Mouse (Mus musculus) ZHBTc4 (cell line): ENCODE results near the gene Flnc.
"Not testable (repeated sequence)": the region's sequence is repeated elsewhere in the genome, so short reads cannot be mapped to it uniquely, and the experiment has no call there.

ENCODE experiments used
- DNase-seq: peaks from one replicate; pipeline ENCODE4 v3.0.0-alpha.2; 2011; ENCODE audit warnings: low read depth, low spot score

Gene Flnc

DNA sequence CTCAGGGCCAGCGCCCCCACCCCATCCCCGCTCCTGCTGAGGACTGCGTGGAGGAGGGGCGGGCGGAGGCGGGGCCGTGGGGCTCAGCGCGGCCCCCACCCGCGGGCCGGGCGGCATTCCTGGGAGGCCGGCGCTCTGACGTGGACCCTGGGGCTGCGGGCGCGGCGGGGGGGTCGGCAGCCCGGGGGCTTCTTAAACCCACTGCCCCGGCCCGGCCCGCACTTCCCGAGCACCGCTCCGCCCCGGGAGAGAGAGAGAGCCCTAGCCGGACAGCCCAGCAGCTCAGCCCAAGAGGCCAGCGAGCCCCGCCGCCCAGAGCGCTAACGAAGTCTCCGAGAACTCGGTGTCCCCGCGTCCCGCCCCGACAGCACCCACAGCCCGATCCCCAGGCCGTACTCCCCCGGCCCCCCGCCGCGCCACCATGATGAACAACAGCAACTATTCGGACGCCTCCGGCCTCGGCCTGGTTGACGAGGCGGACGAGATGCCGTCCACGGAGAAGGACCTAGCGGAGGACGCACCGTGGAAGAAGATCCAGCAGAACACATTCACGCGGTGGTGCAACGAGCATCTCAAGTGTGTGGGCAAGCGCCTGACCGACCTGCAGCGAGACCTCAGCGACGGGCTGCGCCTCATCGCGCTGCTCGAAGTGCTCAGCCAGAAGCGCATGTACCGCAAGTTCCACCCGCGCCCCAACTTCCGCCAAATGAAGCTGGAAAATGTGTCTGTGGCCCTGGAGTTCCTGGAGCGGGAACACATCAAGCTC, at the start of gene Flnc:
TSS of gene Flnc (plus strand) at position 219 of the 766 bp plus-strand sequence.
- peak; percentile 54 for DNase-seq

DNA sequence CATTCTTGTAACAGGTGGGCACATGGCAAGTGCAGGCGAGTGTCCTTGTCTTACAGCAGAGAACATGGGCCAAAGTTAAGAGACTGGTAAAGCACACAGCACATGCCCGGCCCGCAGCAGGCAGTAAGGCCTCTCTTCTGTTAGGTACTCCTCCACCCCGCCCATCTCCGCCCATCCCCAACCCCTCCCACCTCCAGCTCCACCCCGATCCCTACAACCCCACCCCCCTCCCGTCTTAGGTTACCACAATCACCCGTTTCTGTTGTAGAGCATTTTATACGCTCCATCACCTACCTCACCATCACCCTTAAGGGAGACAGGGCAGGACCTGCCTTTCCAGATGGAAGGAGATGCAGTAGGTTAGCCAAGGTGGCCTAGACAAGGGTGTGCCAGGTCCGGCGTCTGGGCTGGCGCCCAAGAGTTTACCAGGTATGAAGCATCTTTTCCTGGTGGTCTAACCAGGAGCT, 45.0 kb upstream of the Flnc start, which contains the start of gene Opn1sw:
TSS of gene Opn1sw (minus strand) at position 417 of the 467 bp plus-strand sequence.
- peak; percentile 76 for DNase-seq

DNA sequence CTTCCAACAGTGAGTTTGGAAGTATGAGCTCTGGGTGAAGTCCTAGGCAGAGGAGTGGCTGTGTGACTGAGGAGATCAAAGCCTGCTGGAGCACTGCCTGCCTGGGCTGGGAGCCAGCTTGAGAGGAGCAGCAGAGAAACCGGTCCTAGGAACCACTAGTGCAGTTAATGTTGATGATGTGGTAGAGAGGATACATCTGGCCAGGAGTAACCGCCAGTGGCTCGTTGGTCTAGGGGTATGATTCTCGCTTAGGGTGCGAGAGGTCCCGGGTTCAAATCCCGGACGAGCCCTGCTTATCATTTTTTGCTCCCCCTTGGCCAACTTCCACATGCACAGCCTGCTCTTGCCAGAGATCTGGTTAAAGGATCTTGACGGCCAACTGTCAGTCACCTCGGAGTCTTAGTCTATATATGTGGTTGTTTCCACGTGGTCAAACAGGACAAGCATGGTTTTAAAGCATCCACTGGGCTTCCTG, 44.4 kb upstream of the Flnc start:
- peak; percentile 79 for DNase-seq

DNA sequence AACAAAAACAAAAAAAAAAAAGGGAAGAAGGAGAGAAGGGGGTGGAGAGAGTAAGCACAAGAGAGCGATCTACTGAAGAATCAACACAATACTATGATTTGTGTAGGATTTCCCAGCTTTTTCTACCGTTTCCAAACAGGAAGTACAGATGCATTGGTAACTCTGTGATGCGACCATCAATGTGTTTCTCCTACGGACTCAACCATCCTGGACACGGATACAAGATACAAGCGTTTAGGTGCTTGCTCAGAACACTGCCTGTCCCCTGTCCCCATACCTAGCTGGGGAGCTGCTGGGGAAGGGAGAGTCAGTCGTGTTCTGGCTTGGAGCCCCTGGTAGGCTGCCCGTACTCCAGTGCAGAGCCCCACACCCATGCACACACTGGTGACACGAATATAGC, 43.6 kb upstream of the Flnc start:
- no peak for DNase-seq

DNA sequence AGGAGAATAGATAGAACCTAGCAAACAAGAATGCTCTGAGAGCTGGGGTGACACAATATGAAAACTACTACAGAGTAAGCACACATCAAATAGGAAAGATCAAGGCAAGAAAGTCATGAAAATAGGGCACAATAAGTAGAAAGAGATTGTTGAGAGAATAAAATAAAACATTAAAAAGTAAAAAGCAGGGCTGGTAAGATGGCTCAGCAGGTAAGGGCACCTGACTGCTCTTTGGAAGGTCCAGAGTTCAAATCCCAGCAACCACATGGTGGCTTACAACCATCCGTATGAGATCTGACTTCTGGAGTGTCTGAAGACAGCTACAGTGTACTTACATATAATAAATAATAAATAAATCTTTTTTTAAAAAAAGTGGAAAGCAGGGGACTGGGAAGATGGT, 42.6 kb upstream of the Flnc start:
- DNase-seq: not testable (repeated sequence)

DNA sequence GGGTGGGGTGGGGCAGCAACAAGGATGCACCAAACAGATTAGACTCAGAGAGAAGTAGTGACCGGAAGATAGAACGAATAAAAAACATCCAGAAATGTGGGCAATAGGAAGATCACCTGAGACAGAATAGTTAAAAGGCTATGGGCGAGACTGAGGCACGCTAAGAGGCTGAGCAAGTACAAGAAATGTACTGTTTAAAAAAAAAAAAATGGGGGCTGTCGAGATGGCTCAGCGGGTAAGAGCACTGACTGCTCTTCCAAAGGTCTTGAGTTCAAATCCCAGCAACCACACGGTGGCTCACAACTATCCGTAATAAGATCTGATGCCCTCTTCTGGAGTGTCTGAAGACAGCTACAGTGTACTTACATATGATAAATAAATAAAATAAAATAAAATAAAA, 41.8 kb upstream of the Flnc start:
- DNase-seq: not testable (repeated sequence)

DNA sequence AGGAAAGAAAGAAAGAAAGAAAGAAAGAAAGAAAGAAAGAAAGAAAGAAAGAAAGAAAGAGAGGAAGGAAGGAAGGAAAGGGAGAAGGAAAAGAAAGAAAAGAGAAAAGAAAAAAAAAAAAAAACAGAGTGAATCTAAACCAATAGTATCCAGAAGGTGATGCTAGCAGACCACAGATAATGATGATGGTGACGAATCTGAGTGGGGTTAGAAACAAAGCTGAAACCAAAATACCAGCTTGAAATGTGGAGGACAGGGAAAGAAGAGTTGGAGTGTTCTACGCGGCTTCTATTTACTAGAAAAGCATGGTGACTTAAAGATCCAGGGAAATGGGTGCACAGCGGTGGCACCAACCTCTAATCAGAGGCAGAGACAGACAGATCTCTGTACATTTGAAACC, 41.3 kb upstream of the Flnc start:
- DNase-seq: no peak

DNA sequence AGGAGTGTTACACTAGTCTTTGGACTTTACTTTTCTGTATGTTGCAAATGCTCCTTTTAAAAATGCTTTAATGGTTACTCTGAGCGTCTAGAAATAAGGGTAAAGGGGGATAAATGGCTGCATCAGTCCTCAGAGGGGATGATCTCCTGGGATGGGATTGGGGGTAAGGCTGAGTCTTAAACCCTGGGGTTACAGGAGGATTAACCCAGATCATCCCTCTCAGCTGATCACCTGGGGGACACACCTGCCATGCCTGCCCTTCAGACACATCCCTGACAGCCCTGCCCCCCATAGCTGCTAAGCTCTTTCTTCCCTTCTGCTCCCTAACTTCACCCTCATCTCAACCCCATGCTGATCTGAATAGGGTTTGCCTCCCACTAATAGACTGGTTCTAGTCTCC, 38.8 kb upstream of the Flnc start:
- no peak for DNase-seq

DNA sequence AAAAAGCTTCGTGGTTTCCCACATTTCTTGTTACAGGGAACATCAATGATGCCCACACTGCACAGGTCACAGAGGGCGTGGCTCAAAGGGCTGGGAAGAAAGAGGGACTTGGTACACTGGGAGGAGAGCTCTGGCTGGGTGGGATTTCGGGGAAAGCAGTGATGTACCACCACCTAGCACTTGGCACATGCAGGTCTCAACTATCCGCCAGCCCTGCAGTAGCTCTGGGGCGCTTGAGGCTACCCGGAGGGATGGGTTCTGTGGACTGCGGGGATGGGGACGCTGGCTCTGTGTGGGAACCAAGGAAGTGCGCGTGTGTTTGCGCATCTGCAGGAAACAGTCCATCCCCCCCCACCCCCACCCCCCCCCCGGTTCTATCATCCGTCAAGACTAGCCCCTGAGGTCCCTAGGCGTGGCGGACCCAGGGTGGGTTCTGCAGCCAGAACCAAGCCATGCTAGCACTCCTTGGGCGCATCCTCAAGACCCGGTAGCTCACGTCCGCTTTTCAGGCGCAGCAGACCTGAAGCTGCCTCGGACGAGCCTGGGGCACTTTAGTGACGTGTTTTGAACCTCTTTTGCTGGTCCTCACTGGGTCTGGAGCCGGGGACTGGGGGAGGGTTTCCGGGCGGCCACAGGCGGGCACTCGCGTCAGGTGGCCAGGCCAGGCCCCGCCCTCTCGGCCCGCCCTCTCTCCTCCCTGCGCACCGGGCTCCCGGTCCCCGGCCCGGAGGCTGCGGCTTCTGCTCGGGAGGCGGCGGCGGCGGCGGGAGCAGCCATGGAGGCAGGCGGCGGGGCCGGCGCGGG, 36.9 kb upstream of the Flnc start, which contains the start of gene Ccdc136:
TSS of gene Ccdc136 (plus strand) at position 400 of the 804 bp plus-strand sequence.
- peak; percentile 62 for DNase-seq

DNA sequence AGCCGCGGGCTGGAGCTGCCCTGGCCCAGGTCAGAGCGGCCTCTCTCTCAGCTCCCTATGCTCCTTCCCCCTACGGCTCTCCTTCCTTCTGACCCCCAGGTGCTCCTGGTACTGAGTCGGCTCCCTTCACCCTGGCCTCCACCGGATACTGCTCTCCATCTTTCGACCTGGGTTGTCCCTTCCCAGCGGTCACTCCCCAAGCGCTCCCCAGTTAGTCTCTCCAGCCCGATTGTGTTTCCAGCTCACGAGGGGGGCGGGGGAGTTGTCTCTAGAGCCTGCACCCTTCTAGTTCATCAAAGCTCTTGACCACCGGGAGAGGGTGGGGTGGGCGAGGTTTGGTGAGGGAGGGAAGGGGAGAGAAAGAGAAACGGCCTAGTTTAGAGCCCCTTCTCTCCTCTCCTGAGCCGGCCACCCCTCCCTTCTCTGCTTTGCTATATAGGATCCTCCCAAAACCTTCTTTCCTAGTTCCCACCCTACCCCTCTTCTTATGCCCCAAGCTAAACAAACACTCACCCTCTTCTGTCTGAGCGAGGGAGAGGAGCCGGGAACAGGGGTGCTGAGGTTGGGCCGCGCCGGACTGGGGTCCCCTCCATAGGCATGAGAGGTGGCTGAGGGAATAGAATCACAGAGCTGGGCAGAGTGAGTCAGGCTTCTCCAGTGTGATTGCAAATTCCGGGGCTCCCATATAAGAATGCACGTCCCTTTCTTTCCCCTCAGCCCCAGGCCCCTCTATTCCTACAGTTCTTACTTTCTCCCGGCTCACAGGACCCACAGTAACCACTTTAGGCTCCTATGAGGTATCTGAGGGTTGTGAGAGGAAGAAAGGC, 36.1 kb upstream of the Flnc start:
- DNase-seq: peak; percentile 13

DNA sequence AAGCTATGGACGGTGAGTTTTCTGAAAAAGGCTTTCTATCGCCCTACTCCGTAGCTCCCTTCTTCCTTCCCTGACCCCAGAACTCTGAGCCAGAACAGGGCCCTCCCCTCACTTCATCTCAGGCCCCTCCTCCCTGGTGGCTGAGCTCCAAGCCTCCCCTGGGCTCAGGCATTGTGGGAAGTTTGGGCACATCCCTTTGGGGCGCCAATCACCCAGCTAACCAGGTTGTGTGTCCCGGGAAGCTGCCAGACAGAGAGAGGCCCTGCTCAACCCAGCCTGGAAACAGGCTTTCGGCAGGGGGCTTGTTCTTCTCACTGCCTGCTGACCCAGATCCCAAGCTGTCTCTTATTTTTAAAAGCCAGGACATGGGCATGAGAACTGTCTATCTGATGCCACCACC, 35.5 kb upstream of the Flnc start:
- DNase-seq: peak; percentile 21

DNA sequence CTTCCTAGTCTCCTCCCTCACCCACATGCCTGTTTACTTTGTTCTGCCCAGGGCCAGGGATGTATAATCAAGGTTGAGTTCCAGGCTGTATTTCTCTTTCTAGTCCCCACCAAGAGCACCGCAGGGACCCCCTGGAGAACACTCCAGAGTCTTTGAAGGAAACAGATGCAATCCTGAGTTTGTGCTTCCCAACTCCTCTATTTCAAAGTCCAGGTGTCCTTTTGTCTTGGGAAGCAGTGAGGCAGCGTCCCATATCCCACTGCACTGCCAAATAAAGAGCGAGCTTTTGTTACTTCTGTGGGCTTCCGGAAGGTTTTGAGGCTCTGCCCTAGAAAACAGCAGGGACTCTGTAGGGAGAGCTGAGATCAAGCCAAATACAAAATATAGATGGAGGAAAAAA, 33.2 kb upstream of the Flnc start:
- DNase-seq: peak; percentile 72

DNA sequence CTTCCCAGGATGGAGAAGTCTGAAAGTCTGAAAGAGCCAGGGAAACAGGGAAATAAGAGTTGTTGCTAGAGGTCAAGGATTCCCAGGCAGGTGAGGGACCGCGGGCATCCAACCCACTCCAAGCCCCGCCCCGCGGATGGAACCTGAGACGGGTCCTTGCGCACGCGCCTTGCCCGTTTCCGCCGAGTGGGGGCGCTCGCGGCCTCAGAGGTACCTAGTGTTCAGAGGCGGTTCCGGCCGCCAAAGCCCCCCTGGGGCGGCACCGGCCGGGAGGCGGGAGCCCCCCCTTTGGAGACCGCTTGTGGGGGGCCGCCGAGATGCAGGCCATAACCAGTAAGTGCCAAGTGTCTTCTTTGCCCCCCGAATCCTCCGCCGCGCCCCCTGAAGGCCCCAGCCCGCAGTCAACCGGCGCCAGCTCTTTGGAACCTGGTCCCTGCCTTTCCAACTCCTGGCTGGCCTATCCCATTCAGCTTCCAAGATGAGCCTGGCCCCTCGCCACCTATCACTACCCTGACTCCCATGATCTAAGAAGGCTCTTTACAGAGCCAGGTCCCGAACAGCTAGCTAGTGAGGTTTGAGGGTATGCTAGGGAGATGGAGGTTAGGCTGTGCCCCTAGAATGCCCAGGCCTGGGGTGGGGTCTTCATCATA, 30.2 kb upstream of the Flnc start:
- DNase-seq: peak; percentile 91

DNA sequence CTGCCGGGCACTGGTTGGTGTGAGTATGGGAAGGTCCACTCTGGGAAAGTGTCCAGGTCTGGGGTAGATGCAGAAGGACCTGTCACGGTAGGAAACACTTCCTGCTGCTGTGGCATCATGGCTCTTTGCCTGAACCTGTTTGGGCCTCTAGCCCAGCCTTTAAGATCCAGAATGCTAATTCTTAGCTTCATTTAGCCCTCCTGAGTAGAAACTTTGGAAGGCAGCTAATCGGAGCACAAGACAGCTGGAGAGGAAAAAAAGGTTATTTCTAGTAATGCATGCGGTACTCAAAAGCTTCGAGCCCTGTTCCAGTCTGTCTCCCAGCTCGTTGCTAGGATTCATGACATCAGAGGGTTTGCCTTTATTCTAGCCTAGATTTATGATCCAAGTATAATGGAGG, 26.6 kb upstream of the Flnc start:
- no peak for DNase-seq

DNA sequence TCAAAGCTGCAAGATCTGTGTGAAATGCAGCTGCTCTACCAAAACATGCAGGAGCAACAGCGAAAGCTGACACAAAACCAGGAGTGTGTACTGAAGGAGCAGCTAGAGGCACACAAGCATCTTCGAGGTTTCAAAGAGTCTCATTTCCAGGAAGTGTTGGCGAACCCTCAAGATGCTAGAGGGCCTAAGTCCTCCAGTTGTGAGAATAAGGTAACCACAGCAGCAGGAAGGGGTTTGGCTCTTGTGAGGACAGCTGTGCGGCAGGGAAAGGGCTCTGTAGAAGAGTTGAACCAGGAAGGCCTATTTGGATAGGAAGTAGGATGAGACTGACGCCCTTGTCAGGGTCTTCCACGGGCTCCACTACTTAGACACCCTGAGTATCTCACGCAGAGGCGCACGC, 17.6 kb upstream of the Flnc start:
- DNase-seq: no peak

DNA sequence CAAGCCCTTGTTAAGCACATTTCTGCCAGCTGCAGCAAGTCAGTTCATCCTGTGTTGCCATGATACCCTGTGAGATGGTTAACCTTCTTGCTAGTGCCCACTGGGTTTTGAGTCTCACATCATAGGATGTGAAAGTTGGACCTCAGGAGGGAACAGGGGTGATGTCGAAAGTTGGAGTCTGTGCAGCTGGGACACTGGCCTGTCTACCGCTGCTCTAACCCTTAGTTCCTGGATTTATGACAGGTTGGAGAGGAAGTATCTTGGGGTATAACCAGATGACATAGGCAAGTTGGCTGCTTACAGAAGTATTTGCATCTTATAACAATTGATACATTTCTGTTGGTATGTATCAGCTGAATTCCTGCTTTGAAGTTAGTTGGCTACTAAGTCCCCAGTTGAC, 12.5 kb upstream of the Flnc start:
- DNase-seq: no peak

DNA sequence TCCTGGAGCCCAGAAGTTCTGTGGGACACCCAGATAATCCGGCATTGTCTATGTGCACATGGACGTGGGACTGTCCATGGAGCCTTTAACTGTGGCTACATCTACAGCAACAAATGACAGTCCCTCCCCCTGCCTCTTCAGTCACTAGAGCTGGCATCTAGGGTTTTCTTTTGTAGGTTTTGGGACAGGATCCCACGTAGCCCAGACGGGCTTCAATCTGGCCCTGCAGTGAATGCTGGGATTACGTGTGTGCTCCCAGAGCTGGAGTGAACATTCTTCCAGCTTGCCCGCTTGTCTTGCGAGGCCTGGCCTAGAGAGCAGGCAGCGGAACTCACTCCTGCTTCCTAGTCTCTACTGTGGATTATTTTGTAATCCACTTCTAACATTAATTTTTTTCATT, 7.9 kb upstream of the Flnc start:
- DNase-seq: no peak

DNA sequence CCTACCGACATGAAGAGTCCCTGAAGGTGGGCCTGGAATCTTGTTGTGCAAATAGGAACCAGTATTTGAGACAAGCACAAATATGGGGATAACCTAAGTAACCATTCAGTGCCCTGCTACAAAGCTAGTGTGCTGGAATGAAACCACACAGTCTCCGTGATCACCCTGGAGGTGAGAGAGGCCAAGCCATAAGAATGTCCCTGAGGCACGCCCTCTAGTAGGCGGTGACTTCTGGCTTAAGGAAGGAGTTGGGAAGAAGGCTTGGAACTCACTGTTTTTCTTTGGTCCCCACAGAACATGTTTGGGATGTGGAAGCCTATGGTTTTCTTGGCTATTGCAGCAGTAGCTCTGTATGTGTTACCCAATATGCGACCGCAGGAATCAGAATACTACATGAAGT, 6.7 kb upstream of the Flnc start:
- DNase-seq: peak; percentile 63

DNA sequence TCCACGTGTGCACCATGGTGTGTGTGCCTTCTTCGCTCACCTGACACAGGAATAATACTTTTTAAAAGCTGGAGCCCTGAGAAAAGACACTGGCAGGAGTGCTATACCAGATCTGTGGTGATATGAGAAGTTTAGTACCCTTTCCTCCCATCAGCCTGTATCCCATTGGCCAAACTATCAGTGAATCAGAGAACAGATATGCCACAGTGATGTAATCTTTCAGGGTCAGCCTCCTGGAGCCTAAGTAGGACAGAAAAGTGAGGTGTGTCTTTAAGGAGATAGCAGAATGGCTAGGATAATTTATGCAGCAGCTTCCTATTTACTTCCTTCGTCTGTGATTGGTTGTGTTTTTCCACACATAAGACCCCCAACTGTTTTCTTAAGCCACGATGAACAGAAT, 4.9 kb upstream of the Flnc start:
- DNase-seq: no peak

DNA sequence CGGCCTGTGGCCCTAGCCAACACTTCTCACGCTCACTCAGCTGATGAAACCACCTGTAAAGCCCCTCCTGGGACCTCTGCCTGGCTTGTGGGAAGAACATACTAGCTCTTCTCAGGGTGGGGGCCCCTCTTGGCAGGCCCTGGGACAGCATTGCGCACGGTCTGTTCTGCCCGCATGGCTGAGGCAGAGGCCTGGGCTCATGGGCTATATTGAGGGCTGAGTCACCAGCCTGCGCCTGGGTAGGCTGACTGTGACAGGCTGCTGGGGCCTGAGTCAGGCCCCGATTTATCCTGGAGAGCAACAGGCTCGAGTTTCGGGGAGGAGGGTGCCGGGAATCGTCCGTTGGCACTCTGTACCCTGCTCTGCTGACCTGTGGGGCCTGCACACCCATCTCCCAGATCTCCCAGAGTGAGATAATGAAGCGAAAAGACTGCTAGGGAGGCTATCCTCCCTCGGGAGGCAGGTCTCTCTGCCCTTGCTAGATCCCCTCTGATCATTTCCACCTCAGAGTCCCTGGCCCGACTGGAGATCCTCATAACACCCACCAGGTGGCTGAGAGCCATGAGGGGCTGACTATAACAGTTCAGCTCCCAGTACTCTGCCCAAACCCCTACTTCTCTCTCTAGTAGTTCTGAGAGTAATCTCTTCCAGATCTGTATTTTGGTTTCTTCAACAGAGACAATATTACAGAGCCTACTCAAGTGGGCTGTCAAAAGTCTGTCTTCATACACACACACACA, 2.2 kb upstream of the Flnc start:
- no peak for DNase-seq

DNA sequence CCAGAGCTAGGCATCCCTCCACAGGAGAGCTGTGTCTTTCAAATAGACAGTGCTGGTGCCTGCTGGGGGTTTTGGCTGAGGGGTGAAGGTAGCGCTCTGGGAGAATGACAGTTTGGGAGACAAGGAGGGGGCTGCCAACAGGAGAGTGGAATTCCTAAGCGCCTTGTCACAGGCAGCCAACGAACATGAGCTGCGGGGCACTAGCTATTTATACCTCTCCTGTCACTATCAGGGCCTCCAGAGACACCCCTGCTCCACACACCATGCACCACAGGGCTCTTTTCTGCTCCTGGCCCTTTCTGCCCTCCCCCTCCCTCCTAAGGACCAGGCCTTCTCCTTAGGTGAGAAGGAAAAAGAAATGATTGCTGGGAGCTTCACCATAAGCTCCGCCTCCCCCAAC, 1.6 kb upstream of the Flnc start:
- no peak for DNase-seq
